Mouse (Mus musculus): ENCODE results near the gene Tom1. TPM values are rescaled to one million over a fixed set of nuclear protein-coding genes. Genes with fewer than 3 reads are reported as not detected.

The Tom1 gene
- polyA plus RNA-seq, 1 experiment from 2014 or later: 24.1 TPM

DNA sequence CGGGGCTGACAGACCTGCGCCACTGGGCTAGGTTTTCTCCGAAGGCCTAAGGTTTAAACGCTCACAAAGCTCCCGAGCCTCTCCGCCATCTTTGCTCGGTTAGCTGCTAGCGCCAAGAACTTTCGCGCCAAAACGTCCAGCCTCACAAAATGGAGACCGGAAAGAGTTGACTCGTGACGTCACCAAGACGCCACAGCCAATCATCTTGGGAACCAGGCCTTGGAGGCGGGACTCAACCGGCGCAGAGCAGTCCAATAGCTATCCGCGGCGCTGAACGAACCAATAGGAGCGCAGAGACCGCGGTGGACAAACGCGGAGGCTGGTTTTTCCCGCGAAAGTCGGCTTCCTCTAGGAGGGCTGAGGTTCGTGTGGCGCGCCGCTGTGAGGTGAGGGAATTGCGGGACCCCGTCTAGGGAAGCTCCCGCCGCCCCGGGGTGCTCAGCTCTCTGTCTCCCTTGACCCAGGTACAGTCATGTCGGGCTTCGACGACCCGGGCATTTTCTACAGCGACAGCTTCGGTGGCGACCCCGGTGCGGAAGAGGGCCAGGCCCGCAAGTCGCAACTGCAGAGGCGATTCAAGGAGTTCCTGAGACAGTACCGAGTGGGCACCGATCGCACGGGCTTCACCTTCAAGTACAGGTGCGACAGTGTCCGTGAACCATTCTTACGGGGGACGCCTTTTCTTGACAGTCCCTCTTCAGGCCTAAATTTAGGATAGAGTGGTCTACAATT, 75.9 kb downstream of the Tom1 start, which contains the start of gene Mcm5:
Mcm5 (plus strand) TSS at position 334 of the 732 bp plus-strand sequence.
- under 1% methylated on average over 59 of the region's 59 CpGs for WGBS
- H3K9me3 ChIP-seq (ENCODE audit: control insufficient read depth, low read depth, low read length): no peaks in the 10 kb centered on the region

DNA sequence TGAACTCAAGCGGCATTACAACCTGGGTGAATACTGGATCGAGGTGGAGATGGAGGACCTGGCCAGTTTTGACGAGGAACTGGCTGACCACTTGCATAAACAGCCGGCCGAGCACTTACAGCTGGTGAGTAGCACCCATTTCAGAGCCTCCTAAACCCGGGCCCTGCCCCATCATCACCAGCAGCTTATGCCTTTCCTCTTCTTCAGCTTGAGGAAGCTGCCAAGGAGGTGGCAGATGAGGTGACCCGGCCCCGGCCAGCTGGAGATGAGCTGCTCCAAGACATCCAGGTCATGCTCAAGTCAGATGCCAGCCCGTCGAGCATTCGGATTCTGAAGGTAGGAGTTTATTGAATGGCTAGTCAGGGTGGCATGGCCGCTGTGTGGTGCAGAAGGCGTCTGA, 76.6 kb downstream of the Tom1 start:
- Histone ChIP-seq H3K27ac (ENCODE audit: low read length) (no peak overlapping the region), H3K4me3 (ENCODE audit: low read depth, low read length) (peak overlapping the region; percentile 81), H3K36me3 (ENCODE audit: control insufficient read depth, insufficient read depth, low read length) (peaks cover 31% of the 10 kb centered on the region), H3K27me3 (ENCODE audit: control insufficient read depth, insufficient read depth, low read length) (no peaks in the 10 kb centered on the region), H3K4me2 (replicated peaks; ENCODE audit: low read depth, low read length) (peak overlapping the region; percentile 63), H3K9me3 (ENCODE audit: control insufficient read depth, low read depth, low read length) (no peaks in the 10 kb centered on the region), H3K4me1 (ENCODE audit: control insufficient read depth, insufficient read depth, low read length) (peaks cover 17% of the 10 kb centered on the region), H3K9ac (replicated peaks; ENCODE audit: low read depth, low read length) (peak overlapping the region; percentile 77)
- ATAC-seq (ENCODE audit: insufficient number of reproducible peaks, insufficient read depth, low FRiP score, low read depth): no peak
- 13% methylated on average over 13 of the region's 13 CpGs for WGBS

More for the DNA sequence above, 75.9 kb downstream of the Tom1 start, which contains the start of gene Mcm5:
- H3K36me3 ChIP-seq (ENCODE audit: control insufficient read depth, insufficient read depth, low read length): peaks cover 27% of the 10 kb centered on the region
- peak; percentile 99 for ATAC-seq (ENCODE audit: insufficient number of reproducible peaks, insufficient read depth, low FRiP score, low read depth)
- peaks cover 17% of the 10 kb centered on the region for H3K4me1 ChIP-seq (ENCODE audit: control insufficient read depth, insufficient read depth, low read length)
- H3K27me3 ChIP-seq (ENCODE audit: control insufficient read depth, insufficient read depth, low read length): no peaks in the 10 kb centered on the region
- peak within 1 kb of the TSS; percentile 81 for H3K4me3 ChIP-seq (ENCODE audit: low read depth, low read length)
- peak within 1 kb of the TSS; percentile 70 for H3K4me2 ChIP-seq (replicated peaks; ENCODE audit: low read depth, low read length)
- H3K9ac ChIP-seq (replicated peaks; ENCODE audit: low read depth, low read length): peak within 1 kb of the TSS; percentile 78
- peak within 1 kb of the TSS; percentile 75 for H3K27ac ChIP-seq (ENCODE audit: low read length)

DNA sequence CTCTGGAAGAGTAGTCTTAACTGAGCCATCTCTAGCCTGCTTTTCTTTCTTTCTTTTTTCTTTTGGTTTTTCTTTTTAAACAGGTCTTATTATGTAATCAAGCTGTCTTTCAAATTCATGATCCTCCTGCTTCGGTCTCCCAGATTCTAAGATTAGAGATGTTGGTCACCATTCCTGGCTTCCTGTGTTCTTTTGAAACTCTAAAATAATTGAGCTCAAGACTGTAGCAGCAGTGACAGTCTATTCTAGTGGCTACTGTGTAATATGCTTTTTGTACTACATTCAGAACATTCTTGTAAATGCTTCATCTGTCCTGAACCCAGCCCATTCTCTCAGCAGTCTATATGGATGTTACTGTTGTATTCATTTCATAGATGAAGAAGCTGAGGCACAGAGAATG, 85.0 kb downstream of the Tom1 start:
- no peaks in the 10 kb centered on the region for H3K27me3 ChIP-seq (ENCODE audit: control insufficient read depth, insufficient read depth, low read length)
- 96% methylated on average over 1 of the region's 1 CpGs for WGBS
- no peaks in the 10 kb centered on the region for H3K9me3 ChIP-seq (ENCODE audit: control insufficient read depth, low read depth, low read length)
- H3K36me3 ChIP-seq (ENCODE audit: control insufficient read depth, insufficient read depth, low read length): peaks cover 89% of the 10 kb centered on the region
- H3K27ac ChIP-seq (ENCODE audit: low read length): no peak overlapping the region
- no peak overlapping the region for H3K4me2 ChIP-seq (replicated peaks; ENCODE audit: low read depth, low read length)
- H3K4me1 ChIP-seq (ENCODE audit: control insufficient read depth, insufficient read depth, low read length): no peaks in the 10 kb centered on the region
- ATAC-seq (ENCODE audit: insufficient number of reproducible peaks, insufficient read depth, low FRiP score, low read depth): no peak
- H3K4me3 ChIP-seq (ENCODE audit: low read depth, low read length): no peak overlapping the region
- no peak overlapping the region for H3K9ac ChIP-seq (replicated peaks; ENCODE audit: low read depth, low read length)

DNA sequence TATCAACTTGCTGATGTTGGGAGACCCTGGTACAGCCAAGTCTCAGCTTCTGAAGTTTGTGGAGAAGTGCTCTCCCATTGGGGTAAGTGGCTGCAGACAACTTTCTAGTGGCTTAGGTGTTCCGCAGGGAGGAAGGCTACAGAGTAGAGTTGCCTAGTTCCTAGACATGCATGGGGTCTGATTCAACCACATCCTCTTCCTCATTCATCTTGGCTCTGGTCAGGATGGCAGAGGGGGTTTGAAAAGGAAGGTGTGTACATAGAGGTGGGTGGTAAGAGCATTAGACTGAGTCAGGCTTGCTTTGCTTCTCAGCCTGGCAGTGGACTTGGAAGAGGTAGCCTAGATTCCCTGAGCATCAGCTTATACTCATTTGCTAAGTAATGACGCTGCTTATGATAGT, 85.8 kb downstream of the Tom1 start:
- no peak overlapping the region for H3K4me3 ChIP-seq (ENCODE audit: low read depth, low read length)
- 98% methylated on average over 2 of the region's 2 CpGs for WGBS
- no peaks in the 10 kb centered on the region for H3K27me3 ChIP-seq (ENCODE audit: control insufficient read depth, insufficient read depth, low read length)
- no peak overlapping the region for H3K27ac ChIP-seq (ENCODE audit: low read length)
- no peak overlapping the region for H3K9ac ChIP-seq (replicated peaks; ENCODE audit: low read depth, low read length)
- H3K9me3 ChIP-seq (ENCODE audit: control insufficient read depth, low read depth, low read length): no peaks in the 10 kb centered on the region
- H3K4me2 ChIP-seq (replicated peaks; ENCODE audit: low read depth, low read length): no peak overlapping the region
- no peaks in the 10 kb centered on the region for H3K4me1 ChIP-seq (ENCODE audit: control insufficient read depth, insufficient read depth, low read length)
- H3K36me3 ChIP-seq (ENCODE audit: control insufficient read depth, insufficient read depth, low read length): peaks cover 89% of the 10 kb centered on the region
- no peak for ATAC-seq (ENCODE audit: insufficient number of reproducible peaks, insufficient read depth, low FRiP score, low read depth)

Other genes starting within 250 kb of the Tom1 start
- gene Isx, start 160.5 kb upstream of the Tom1 start, polyA plus RNA-seq (2014; fragmentation: Nextera tagmentation; extraction: Ambion mirVana): 4.6 and 5.0 TPM in 2 replicates
- 44.4 and 51.5 TPM in 2 replicates for gene Hmgxb4, start 40.3 kb upstream of the Tom1 start, polyA plus RNA-seq (2014; fragmentation: Nextera tagmentation; extraction: Ambion mirVana)
- 7.7 and 8.7 TPM in 2 replicates for gene Hmox1, start 59.9 kb downstream of the Tom1 start, polyA plus RNA-seq (2014; fragmentation: Nextera tagmentation; extraction: Ambion mirVana)
- 138 and 141 TPM in 2 replicates for gene Mcm5, start 75.9 kb downstream of the Tom1 start, polyA plus RNA-seq (2014; fragmentation: Nextera tagmentation; extraction: Ambion mirVana)
- gene Rasd2, start 180.2 kb downstream of the Tom1 start, polyA plus RNA-seq (2014; fragmentation: Nextera tagmentation; extraction: Ambion mirVana): 2.6 and 2.7 TPM in 2 replicates

Data from stomach, embryonic 14.5 days (tissue).